Mouse (Mus musculus): Measurements from ENCODE around the gene Sowaha.

GRCm38 (mm10) chr11:53451361-53451760, 28.7 kb downstream of the Sowaha start:
- TF ChIP-seq CTCF (IDR thresholded peaks at IDR 0.05) (no peak), EP300 (IDR thresholded peaks at IDR 0.05) (no peak)

Data from lung, postnatal 0 days (tissue).